Mouse (Mus musculus) cerebellum, adult 2 months (tissue): Measurements from ENCODE around the gene Lamb2.

Experiments
- CTCF ChIP-seq: fragments of 200-500 bp; IDR thresholded peaks from 2 replicates; pipeline ENCODE4 v1.5.1; 2011; ENCODE audit warnings: low read depth, mild to moderate bottlenecking, control low read depth, low read length, moderate library complexity, borderline replicate concordance; ENCODE audit not compliant: insufficient read depth
- POLR2A ChIP-seq: fragments of 200-500 bp; IDR thresholded peaks from 2 replicates; pipeline ENCODE4 v1.6.1; 2011; ENCODE audit warnings: low read length, control low read depth, borderline replicate concordance; ENCODE audit not compliant: insufficient read depth

GRCm38 (mm10) chr9:108459939-108460318 lies 19.6 kb upstream of the Lamb2 start:
- TF ChIP-seq CTCF (no peak), POLR2A (no peak)
